Mouse (Mus musculus) ES-Bruce4 (cell line): ENCODE data around the gene Bcl7c.

Experiments used
- CTCF ChIP-seq: IDR thresholded peaks from one replicate; pipeline ENCODE4 v1.8.1; 2011; ENCODE audit warnings: low read depth, low read length
- EP300 ChIP-seq: IDR thresholded peaks from 2 replicates; pipeline ENCODE4 v1.6.1; 2011; ENCODE audit warnings: low read depth, low read length; ENCODE audit not compliant: insufficient read depth
- POLR2A ChIP-seq: IDR thresholded peaks from one replicate; pipeline ENCODE4 v1.8.1; 2011; ENCODE audit warnings: low read length; ENCODE audit not compliant: insufficient read depth

- TF ChIP-seq CTCF: no peak
- no peak for TF ChIP-seq EP300
- no peak for TF ChIP-seq POLR2A
These were observed 90.8 kb downstream of the Bcl7c start for GRCm38 (mm10) chr7:127617962-127618361.
